Mouse (Mus musculus): ENCODE measurements at regions not wholly inside any gene's neighbourhood (a gene's known extent, or its start where the extent isn't known, plus 50 kb on each side); places are given as distances from the start of the nearest gene placed in this dataset.

- H3K4me1 ChIP-seq (ENCODE audit: insufficient read depth, low read depth, low read length) = no peaks in the 10 kb centered on the region
- no peak for TF ChIP-seq EP300 (IDR thresholded peaks at IDR 0.05)
- no peak for TF ChIP-seq CTCF (IDR thresholded peaks at IDR 0.05)
- no peak for DNase-seq (ENCODE audit: low spot score)
- H3K9me3 ChIP-seq (ENCODE audit: low read length) = no peaks in the 10 kb centered on the region
- no peaks in the 10 kb centered on the region for H3K27me3 ChIP-seq (replicated peaks; ENCODE audit: insufficient read depth, low read length)
- no peak overlapping the region for H3K27ac ChIP-seq (ENCODE audit: low read length)
- no peak overlapping the region for H3K9ac ChIP-seq (replicated peaks; ENCODE audit: low read depth)
- ATAC-seq = no peak
- no peak overlapping the region for H3K4me2 ChIP-seq (replicated peaks; ENCODE audit: low read depth, low read length)
- no peaks in the 10 kb centered on the region for H3K36me3 ChIP-seq (ENCODE audit: insufficient read depth, low read length)
- 87% methylated on average over 11 of the region's 11 CpGs for WGBS
- H3K4me3 ChIP-seq (ENCODE audit: low read depth, low read length) = no peak overlapping the region
These were observed 149.2 kb downstream of the Gm12728 start for GRCm38 (mm10) chr4:105938886-105939285.

DNA sequence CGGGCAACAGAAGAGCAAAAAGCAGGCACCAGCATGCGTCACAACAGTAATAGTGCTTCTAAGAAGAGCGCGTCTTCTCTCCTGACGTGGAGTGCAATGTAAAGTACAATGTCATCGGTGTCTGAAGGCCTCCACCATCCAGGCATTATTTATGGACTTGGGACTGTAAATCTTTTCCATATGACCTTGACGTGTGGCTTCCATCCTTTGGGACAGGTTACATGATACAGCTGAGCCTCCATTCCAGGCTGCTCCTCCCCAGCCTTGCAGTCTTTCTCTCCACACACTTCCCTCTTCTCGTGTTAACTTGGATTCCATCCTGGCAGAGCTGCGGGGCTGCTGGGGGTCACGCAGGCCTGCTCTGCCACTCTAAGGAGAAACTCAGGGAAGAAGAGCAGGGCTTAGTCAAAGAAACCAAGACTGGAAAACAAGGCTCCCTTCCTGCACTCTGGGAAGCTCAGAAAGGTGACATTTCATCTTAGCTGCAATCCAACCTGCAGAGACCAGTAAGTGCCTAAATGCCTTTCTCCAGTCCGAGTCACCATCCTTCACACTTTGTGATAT lies 150.0 kb downstream of the Gm12728 start:
- H3K27me3 ChIP-seq (replicated peaks; ENCODE audit: insufficient read depth, low read length) = no peaks in the 10 kb centered on the region
- 78% methylated on average over 11 of the region's 11 CpGs for WGBS
- H3K4me3 ChIP-seq (ENCODE audit: low read depth, low read length) = no peak overlapping the region
- no peaks in the 10 kb centered on the region for H3K36me3 ChIP-seq (ENCODE audit: insufficient read depth, low read length)
- H3K9me3 ChIP-seq (ENCODE audit: low read length) = no peaks in the 10 kb centered on the region
- no peak overlapping the region for H3K9ac ChIP-seq (replicated peaks; ENCODE audit: low read depth)
- H3K27ac ChIP-seq (ENCODE audit: low read length) = no peak overlapping the region
- H3K4me2 ChIP-seq (replicated peaks; ENCODE audit: low read depth, low read length) = no peak overlapping the region
- no peak for DNase-seq (ENCODE audit: low spot score)
- ATAC-seq = no peak
- TF ChIP-seq EP300 (IDR thresholded peaks at IDR 0.05) (no peak), CTCF (IDR thresholded peaks at IDR 0.05) (no peak)
- H3K4me1 ChIP-seq (ENCODE audit: insufficient read depth, low read depth, low read length) = no peaks in the 10 kb centered on the region

- Histone ChIP-seq H3K27me3 (replicated peaks; ENCODE audit: insufficient read depth, low read length) (no peaks in the 10 kb centered on the region), H3K4me2 (replicated peaks; ENCODE audit: low read depth, low read length) (no peak overlapping the region), H3K4me1 (ENCODE audit: insufficient read depth, low read depth, low read length) (no peaks in the 10 kb centered on the region), H3K36me3 (ENCODE audit: insufficient read depth, low read length) (no peaks in the 10 kb centered on the region), H3K9me3 (ENCODE audit: low read length) (no peaks in the 10 kb centered on the region), H3K4me3 (ENCODE audit: low read depth, low read length) (no peak overlapping the region), H3K27ac (ENCODE audit: low read length) (no peak overlapping the region), H3K9ac (replicated peaks; ENCODE audit: low read depth) (no peak overlapping the region)
- DNase-seq (ENCODE audit: low spot score) (no peak), ATAC-seq (no peak)
- 65% methylated on average over 7 of the region's 7 CpGs for WGBS
- TF ChIP-seq CTCF (IDR thresholded peaks at IDR 0.05) (no peak), EP300 (IDR thresholded peaks at IDR 0.05) (no peak)
These were observed 151.2 kb downstream of the Gm12728 start for GRCm38 (mm10) chr4:105940891-105941290.

DNA sequence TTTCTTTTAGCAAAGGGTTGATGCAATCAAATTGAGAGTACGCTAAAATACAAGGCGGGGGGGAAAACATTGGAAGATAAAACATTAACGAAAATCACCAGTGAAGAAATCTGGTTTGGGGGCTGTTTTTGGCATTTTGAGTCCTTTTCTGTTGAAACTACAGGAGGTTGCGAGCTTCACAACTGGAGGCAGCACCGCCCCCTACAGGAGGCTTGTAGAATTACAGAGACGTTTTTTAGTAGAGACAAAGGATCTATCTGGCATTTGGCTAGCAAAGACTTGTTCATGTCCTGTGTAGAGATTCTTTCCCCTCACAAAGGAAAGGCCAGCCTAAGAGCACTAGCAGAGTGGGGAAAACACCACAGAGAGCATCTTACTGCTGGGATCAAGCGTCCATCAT lies 152.1 kb downstream of the Gm12728 start:
- Histone ChIP-seq H3K9me3 (ENCODE audit: low read length) (no peaks in the 10 kb centered on the region), H3K27ac (ENCODE audit: low read length) (no peak overlapping the region), H3K4me3 (ENCODE audit: low read depth, low read length) (no peak overlapping the region), H3K27me3 (replicated peaks; ENCODE audit: insufficient read depth, low read length) (no peaks in the 10 kb centered on the region), H3K9ac (replicated peaks; ENCODE audit: low read depth) (no peak overlapping the region), H3K4me1 (ENCODE audit: insufficient read depth, low read depth, low read length) (no peaks in the 10 kb centered on the region), H3K36me3 (ENCODE audit: insufficient read depth, low read length) (no peaks in the 10 kb centered on the region), H3K4me2 (replicated peaks; ENCODE audit: low read depth, low read length) (no peak overlapping the region)
- ATAC-seq (no peak), DNase-seq (ENCODE audit: low spot score) (peak; percentile 81)
- 32% methylated on average over 7 of the region's 7 CpGs for WGBS
- peak; percentile 79 for TF ChIP-seq CTCF (IDR thresholded peaks at IDR 0.05)
- TF ChIP-seq EP300 (IDR thresholded peaks at IDR 0.05) = no peak

DNA sequence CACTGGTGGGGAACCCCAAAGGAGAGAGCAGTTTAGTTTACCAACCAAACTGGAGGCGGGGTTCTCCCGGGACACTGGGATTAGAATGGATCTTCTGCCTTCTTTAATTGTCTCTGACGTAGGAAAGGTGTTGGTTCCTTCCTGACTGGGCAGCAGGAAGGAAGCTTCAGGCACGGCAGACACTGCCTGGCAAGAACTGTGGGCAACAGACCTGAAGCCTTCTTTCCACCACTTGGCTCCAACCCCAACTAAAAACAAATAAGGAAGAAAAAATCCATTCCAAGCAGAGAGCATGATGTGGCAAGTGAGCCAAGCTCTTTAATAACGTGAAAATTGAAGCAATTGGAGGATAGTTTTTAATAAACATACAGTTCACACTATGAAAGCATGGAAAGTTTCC lies 155.3 kb downstream of the Gm12728 start:
- TF ChIP-seq EP300 (IDR thresholded peaks at IDR 0.05) = no peak
- TF ChIP-seq CTCF (IDR thresholded peaks at IDR 0.05) = no peak
- H3K4me1 ChIP-seq (ENCODE audit: insufficient read depth, low read depth, low read length) = no peaks in the 10 kb centered on the region
- no peak for ATAC-seq
- WGBS = 24% methylated on average over 5 of the region's 5 CpGs
- H3K36me3 ChIP-seq (ENCODE audit: insufficient read depth, low read length) = no peaks in the 10 kb centered on the region
- no peaks in the 10 kb centered on the region for H3K9me3 ChIP-seq (ENCODE audit: low read length)
- no peak overlapping the region for H3K4me2 ChIP-seq (replicated peaks; ENCODE audit: low read depth, low read length)
- H3K27me3 ChIP-seq (replicated peaks; ENCODE audit: insufficient read depth, low read length) = no peaks in the 10 kb centered on the region
- no peak overlapping the region for H3K9ac ChIP-seq (replicated peaks; ENCODE audit: low read depth)
- H3K27ac ChIP-seq (ENCODE audit: low read length) = no peak overlapping the region
- no peak overlapping the region for H3K4me3 ChIP-seq (ENCODE audit: low read depth, low read length)
- no peak for DNase-seq (ENCODE audit: low spot score)

- no peak overlapping the region for H3K9ac ChIP-seq (replicated peaks; ENCODE audit: low read depth)
- no peaks in the 10 kb centered on the region for H3K36me3 ChIP-seq (ENCODE audit: insufficient read depth, low read length)
- no peak for DNase-seq (ENCODE audit: low spot score)
- no peak overlapping the region for H3K4me2 ChIP-seq (replicated peaks; ENCODE audit: low read depth, low read length)
- H3K27me3 ChIP-seq (replicated peaks; ENCODE audit: insufficient read depth, low read length) = no peaks in the 10 kb centered on the region
- H3K9me3 ChIP-seq (ENCODE audit: low read length) = no peaks in the 10 kb centered on the region
- H3K4me1 ChIP-seq (ENCODE audit: insufficient read depth, low read depth, low read length) = no peaks in the 10 kb centered on the region
- 97% methylated on average over 1 of the region's 1 CpGs for WGBS
- H3K27ac ChIP-seq (ENCODE audit: low read length) = no peak overlapping the region
- ATAC-seq = no peak
- H3K4me3 ChIP-seq (ENCODE audit: low read depth, low read length) = no peak overlapping the region
- TF ChIP-seq CTCF (IDR thresholded peaks at IDR 0.05) (no peak), EP300 (IDR thresholded peaks at IDR 0.05) (no peak)
These were observed 156.3 kb downstream of the Gm12728 start for GRCm38 (mm10) chr4:105945921-105946320.

GRCm38 (mm10) chr4:105948326-105948725 lies 158.7 kb downstream of the Gm12728 start:
- Histone ChIP-seq H3K4me3 (ENCODE audit: low read depth, low read length) (no peak overlapping the region), H3K4me1 (ENCODE audit: insufficient read depth, low read depth, low read length) (no peaks in the 10 kb centered on the region), H3K9me3 (ENCODE audit: low read length) (no peaks in the 10 kb centered on the region), H3K36me3 (ENCODE audit: insufficient read depth, low read length) (no peaks in the 10 kb centered on the region), H3K27me3 (replicated peaks; ENCODE audit: insufficient read depth, low read length) (no peaks in the 10 kb centered on the region), H3K4me2 (replicated peaks; ENCODE audit: low read depth, low read length) (no peak overlapping the region), H3K27ac (ENCODE audit: low read length) (no peak overlapping the region), H3K9ac (replicated peaks; ENCODE audit: low read depth) (no peak overlapping the region)
- DNase-seq (ENCODE audit: low spot score) (no peak), ATAC-seq (no peak)
- no peak for TF ChIP-seq CTCF (IDR thresholded peaks at IDR 0.05)
- no peak for TF ChIP-seq EP300 (IDR thresholded peaks at IDR 0.05)
- 80% methylated on average over 5 of the region's 5 CpGs for WGBS
